Mouse (Mus musculus): ENCODE measurements around the gene Rfx1. TPM values are rescaled to one million over a fixed set of nuclear protein-coding genes. Genes with fewer than 3 reads are reported as not detected.
A peak's percentile ranks its signal among the peaks of the same experiment; 100 is the strongest.

Gene Rfx1
- total RNA-seq (2012; rRNA removed) (9.9 and 10.8 TPM in 2 replicates), total RNA-seq (2014; rRNA removed) (3.2 and 3.5 TPM in 2 replicates), polyA plus RNA-seq (2012; ENCODE audit: insufficient read length, low read depth) (10.7 and 13.1 TPM in 2 replicates)

GRCm38 (mm10) chr8:84066291-84066930, at the start of gene Rfx1:
TSS of gene Rfx1 (plus strand) at chr8:84066834.
- Histone ChIP-seq H3K36me3 (replicated peaks in 1 of 2; ENCODE audit: control insufficient read depth in 1 of 2, insufficient read depth in 1 of 2, low read length in 1 of 2) (peaks cover 0 to 10% of the 10 kb centered on the region in 2 experiments), H3K27ac (ENCODE audit: insufficient read depth, low read depth) (peak within 1 kb of the TSS; percentile 73), H3K79me2 (replicated peaks; ENCODE audit: control insufficient read depth, extremely low read depth, insufficient read depth, poor library complexity, severe bottlenecking) (peaks cover 14% of the 10 kb centered on the region; the same call in 1 of the 2 replicates), H3K9me3 (replicated peaks; ENCODE audit: low read length) (no peaks in the 10 kb centered on the region), H3K27me3 (replicated peaks) (no peaks in the 10 kb centered on the region), H3K4me1 (ENCODE audit: control insufficient read depth in 1 of 2, insufficient read depth in 2 of 2) (peaks cover 25 to 62% of the 10 kb centered on the region in 2 experiments), H3K4me2 (ENCODE audit: insufficient read depth, low read depth, poor library complexity, severe bottlenecking) (peak within 1 kb of the TSS; percentile 81), H3K9ac (ENCODE audit: insufficient read depth, low read depth) (peak within 1 kb of the TSS; percentile 93), H3K4me3 (replicated peaks in 1 of 3; ENCODE audit: low read depth in 2 of 3, low read length in 2 of 3, poor library complexity in 1 of 3) (peak within 1 kb of the TSS; percentile 68 to 81 (median 70))
- in situ Hi-C loops (cut with MboI; ENCODE audit: low pct_ligation_motif_present, low pct_unique_long_range_greater_than_20kb, low sequenced_read_pairs): no loop called here
- DNase-seq (ENCODE audit: extremely low read depth): peak; percentile 99
- TF ChIP-seq MAZ (IDR thresholded peaks at IDR 0.05; ENCODE audit: low read depth, low read length) (no peak), NRF1 (IDR thresholded peaks at IDR 0.05; ENCODE audit: low read depth, low read length) (peak; percentile 51; the same call in 1 of the 2 replicates), JUN (IDR thresholded peaks at IDR 0.05; ENCODE audit: insufficient read depth, low read depth, low read length) (0 out of 2 replicates have a peak, but pooled peaks have one; percentile 14), USF2 (conservative IDR thresholded peaks at IDR 0.05; ENCODE audit: low read depth, low read length) (no peak), MAFK (IDR thresholded peaks at IDR 0.05; ENCODE audit: insufficient replicate concordance, low read length) (no peak), TCF12 (IDR thresholded peaks at IDR 0.05; ENCODE audit: low read depth, low read length) (peak; percentile 74; the same call in 1 of the 2 replicates), SIN3A (IDR thresholded peaks at IDR 0.05; ENCODE audit: low read length) (no peak; the same call in 1 of the 2 replicates), KAT2A (IDR thresholded peaks at IDR 0.05; ENCODE audit: insufficient replicate concordance, low read length) (peak; percentile 93; the same call in 1 of the 2 replicates), ZKSCAN1 (IDR thresholded peaks at IDR 0.05; ENCODE audit: borderline replicate concordance, low read depth, low read length) (no peak), RAD21 (IDR thresholded peaks at IDR 0.05; ENCODE audit: low read depth, low read length) (no peak), UBTF (IDR thresholded peaks at IDR 0.05; ENCODE audit: low read depth, low read length) (no peak), ZMIZ1 (IDR thresholded peaks at IDR 0.05; ENCODE audit: low read depth, low read length) (no peak; the same call in 1 of the 2 replicates), ZC3H11A (IDR thresholded peaks at IDR 0.05; ENCODE audit: low read depth, low read length) (no peak), ELF1 (IDR thresholded peaks at IDR 0.05; ENCODE audit: low read depth, low read length) (peak; percentile 92), USF1 (IDR thresholded peaks at IDR 0.05; ENCODE audit: low read depth, low read length) (no peak), ETS1 (conservative IDR thresholded peaks at IDR 0.05; ENCODE audit: low read depth, low read length) (no peak; the same call in 1 of the 2 replicates), E2F4 (IDR thresholded peaks at IDR 0.05; ENCODE audit: insufficient replicate concordance, low read depth, low read length) (peak; percentile 95), IRF4 (IDR thresholded peaks at IDR 0.05; ENCODE audit: low read depth, low read length) (0 out of 2 replicates have a peak, but pooled peaks have one; percentile 27), TBP (conservative IDR thresholded peaks at IDR 0.05; ENCODE audit: low read depth, low read length) (peak; percentile 59; the same call in 1 of the 2 replicates), CHD1 (IDR thresholded peaks at IDR 0.05; ENCODE audit: low read depth, low read length) (no peak), MYC (IDR thresholded peaks at IDR 0.05; ENCODE audit: low read depth, low read length) (no peak; the same call in 1 of the 2 replicates), MXI1 (IDR thresholded peaks at IDR 0.05; ENCODE audit: low read depth, low read length) (peak; percentile 98), ZNF384 (IDR thresholded peaks at IDR 0.05; ENCODE audit: low read depth, low read length) (no peak), HCFC1 (IDR thresholded peaks at IDR 0.05; ENCODE audit: low read depth, low read length) (peak; percentile 99), PAX5 (IDR thresholded peaks at IDR 0.05; ENCODE audit: low read length) (no peak), CTCF (conservative IDR thresholded peaks at IDR 0.05 in 1 of 2, IDR thresholded peaks at IDR 0.05 in 1 of 2; ENCODE audit: low read depth in 2 of 2, low read length in 2 of 2) (no peak), CHD2 (IDR thresholded peaks at IDR 0.05; ENCODE audit: low read length) (peak; percentile 99), MEF2A (IDR thresholded peaks at IDR 0.05; ENCODE audit: borderline replicate concordance, low read depth, low read length) (peak; percentile 63; the same call in 1 of the 2 replicates), POLR2A (IDR thresholded peaks at IDR 0.05; ENCODE audit: low read depth, low read length) (peak; percentile 70), MAX (IDR thresholded peaks at IDR 0.05; ENCODE audit: low read length) (peak; percentile 72), JUND (conservative IDR thresholded peaks at IDR 0.05; ENCODE audit: low read depth, low read length) (peak; percentile 47; the same call in 1 of the 2 replicates), POLR2AphosphoS2 (IDR thresholded peaks at IDR 0.05; ENCODE audit: low read depth, low read length) (peak; percentile 67; the same call in 1 of the 2 replicates), NELFE (IDR thresholded peaks at IDR 0.05; ENCODE audit: low read depth, low read length) (peak; percentile 69), RCOR1 (conservative IDR thresholded peaks at IDR 0.05; ENCODE audit: low read depth, low read length) (no peak), GABPA (IDR thresholded peaks at IDR 0.05; ENCODE audit: insufficient replicate concordance, low read depth, low read length) (peak; percentile 55; the same call in 1 of the 2 replicates)
- dilution Hi-C loops (cut with MboI; ENCODE audit: extremely low pct_ligation_motif_present, extremely low pct_unique_long_range_greater_than_20kb, low sequenced_read_pairs): no loop called here

Measured in CH12.LX (cell line).